Mouse (Mus musculus): ENCODE results near the gene Rasa3.

GRCm38 (mm10) chr8:13519503-13519902 is 157.9 kb downstream of the Rasa3 start:
- TF ChIP-seq POLR2A (IDR thresholded peaks at IDR 0.05; ENCODE audit: low read depth, low read length) (no peak), CTCF (conservative IDR thresholded peaks at IDR 0.05; ENCODE audit: insufficient read depth, insufficient read length, low read depth, low read length) (no peak)

Measured in kidney, adult 2 months (tissue).